Mouse (Mus musculus): ENCODE measurements around the gene Wdr66.

DNA sequence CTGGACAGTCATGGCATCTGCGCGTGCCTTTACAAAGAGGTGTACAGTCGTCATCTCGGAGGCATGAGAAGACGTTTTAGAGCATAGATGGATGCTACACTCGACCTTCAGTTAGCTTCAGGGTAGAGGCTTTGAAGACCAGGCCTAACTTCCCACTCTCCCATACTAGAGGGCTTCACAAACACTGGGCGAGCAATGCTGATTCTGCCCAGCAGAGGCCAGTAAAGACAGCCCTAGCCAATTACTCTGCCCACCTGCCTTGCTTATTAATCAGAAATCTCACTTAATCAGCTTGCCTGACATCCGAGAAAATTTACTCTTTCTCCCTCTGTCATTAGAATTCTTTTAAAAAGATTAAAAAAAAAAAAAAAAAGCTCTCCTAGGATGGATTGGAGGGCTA, 33.3 kb downstream of the Wdr66 start:
- peak; percentile 64 for TF ChIP-seq CTCF (IDR thresholded peaks at IDR 0.05; ENCODE audit: low read depth)
- no peak for TF ChIP-seq EP300 (IDR thresholded peaks at IDR 0.05; ENCODE audit: low read depth)
